Mouse (Mus musculus) liver, adult 2 months (tissue): ENCODE data around the gene L1cam. TPM values are rescaled to one million over a fixed set of nuclear protein-coding genes. Genes with fewer than 3 reads are reported as not detected.

Experiments
- DNase-seq: peaks from one replicate; pipeline ENCODE4 v3.0.0-alpha.2; 2011; ENCODE audit warnings: low read depth, low spot score; ENCODE audit errors: extremely low read depth
- H3K27ac ChIP-seq: fragments of 200-500 bp; replicated peaks from 2 replicates; pipeline ENCODE4 v1.5.1; 2012; ENCODE audit warnings: low read depth, mild to moderate bottlenecking, control low read depth, inconsistent platforms, low read length; ENCODE audit not compliant: insufficient read depth
- H3K27me3 ChIP-seq: fragments of 200-500 bp; 2 replicates; pipeline ENCODE4 v1.6.1; 2012; ENCODE audit warnings: mild to moderate bottlenecking, moderate library complexity, low read length, inconsistent platforms; ENCODE audit not compliant: control insufficient read depth, insufficient read depth
- H3K36me3 ChIP-seq: fragments of 200-500 bp; 2 replicates; pipeline ENCODE4 v1.6.1; 2012; ENCODE audit warnings: low read length, inconsistent platforms; ENCODE audit not compliant: control insufficient read depth, insufficient read depth
- H3K4me1 ChIP-seq: fragments of 200-500 bp; 2 replicates; pipeline ENCODE4 v1.6.1; 2011; ENCODE audit warnings: low read length; ENCODE audit not compliant: control insufficient read depth, insufficient read depth
- H3K4me3 ChIP-seq: fragments of 200-500 bp; 2 replicates; pipeline ENCODE4 v1.5.1; 2011; ENCODE audit warnings: low read depth, mild to moderate bottlenecking, control low read depth, low read length, moderate library complexity; ENCODE audit not compliant: insufficient read depth
- H3K79me2 ChIP-seq: fragments of 200-500 bp; 2 replicates; pipeline ENCODE4 v1.6.1; 2012; ENCODE audit warnings: inconsistent platforms, mild to moderate bottlenecking, low read length, moderate library complexity; ENCODE audit not compliant: control insufficient read depth, insufficient read depth
- H3K9ac ChIP-seq: fragments of 200-500 bp; 2 replicates; pipeline ENCODE4 v1.6.1; 2012; ENCODE audit warnings: low read depth, mild to moderate bottlenecking, control low read depth, inconsistent platforms, low read length
- CTCF ChIP-seq: fragments of 200-500 bp; IDR thresholded peaks from 2 replicates; pipeline ENCODE4 v1.5.1; 2011; ENCODE audit warnings: low read depth, low read length, control low read depth
- POLR2A ChIP-seq: fragments of 200-500 bp; IDR thresholded peaks from 2 replicates; pipeline ENCODE4 v1.6.1; 2011; ENCODE audit warnings: low read length, control low read depth; ENCODE audit not compliant: insufficient read depth; ENCODE audit errors: extremely low read depth
- WGBS: fragments of 180-500 bp; shearing (Covaris S2); methylation state at CpG from one replicate; pipeline ENCODE4 v1.1.7; 2018; 5-methylcytosine and 5-hydroxymethylcytosine counted together
- polyA plus RNA-seq: library from polyadenylated mRNA; depleted of rRNA; stranded (reverse); fragments of >200 nt; gene quantifications from 2 replicates; pipeline ENCODE4 v1.2.3, GENCODE M21; 2012
- total RNA-seq: library from RNA; depleted of rRNA; stranded (reverse); fragments of >200 nt; gene quantifications from 2 replicates; pipeline ENCODE4 v1.2.3, GENCODE M21; 2014

L1cam gene
- total and polyA plus RNA-seq, 2 experiments: 0.06 to 0.09 TPM

DNA sequence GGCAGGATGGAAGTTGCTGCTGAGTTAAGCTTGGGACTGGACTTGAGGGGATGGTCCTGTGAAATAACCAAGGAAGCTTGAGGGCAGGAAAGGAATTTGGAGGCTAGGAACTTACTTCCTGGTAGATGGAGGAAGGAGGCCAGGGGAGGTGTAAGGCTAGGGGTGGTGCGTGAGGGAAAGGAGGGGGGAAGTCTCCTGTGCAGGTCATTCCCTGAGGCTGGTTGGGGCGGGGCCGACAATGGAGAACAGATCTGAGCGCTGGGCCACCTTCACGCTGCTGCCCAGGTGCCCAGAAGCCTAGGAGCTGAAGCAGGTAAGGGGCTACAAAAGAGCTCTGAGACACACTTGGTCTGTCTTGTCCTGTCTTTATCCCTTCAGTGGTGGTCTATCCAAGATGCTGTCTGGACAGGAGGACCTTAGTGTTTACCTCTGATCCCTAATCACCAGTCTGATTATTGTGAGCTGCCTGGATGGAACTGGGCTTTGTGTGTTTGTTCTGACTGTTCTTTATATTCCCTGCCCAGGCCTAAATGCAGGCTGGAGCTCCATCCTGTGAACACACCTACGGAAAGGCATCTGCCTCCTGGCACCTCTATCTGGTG, 4.3 kb downstream of the L1cam start, which contains the start of gene Avpr2:
Gene Avpr2 (plus strand): TSS at position 552 of the 602 bp plus-strand sequence.
- H3K36me3 ChIP-seq: no peaks in the 10 kb centered on the region
- no peak within 1 kb of the TSS for H3K9ac ChIP-seq
- H3K79me2 ChIP-seq: no peaks in the 10 kb centered on the region
- TF ChIP-seq POLR2A (no peak), CTCF (no peak)
- no peaks in the 10 kb centered on the region for H3K4me1 ChIP-seq
- 75% methylated on average over 6 of the region's 6 CpGs for WGBS
- DNase-seq: no peak
- H3K27ac ChIP-seq: no peak within 1 kb of the TSS
- no peaks in the 10 kb centered on the region for H3K27me3 ChIP-seq
- no peak within 1 kb of the TSS for H3K4me3 ChIP-seq

GRCm38 (mm10) chrX:73881463-73881862, 14.4 kb downstream of the L1cam start:
- no peak overlapping the region for H3K27ac ChIP-seq
- 64% methylated on average over 6 of the region's 6 CpGs for WGBS
- no peak for DNase-seq
- TF ChIP-seq POLR2A (no peak), CTCF (no peak)
- no peak overlapping the region for H3K4me3 ChIP-seq
- H3K9ac ChIP-seq: no peak overlapping the region
- peaks cover 6% of the 10 kb centered on the region; the same call in 1 of the 2 replicates for H3K27me3 ChIP-seq
- no peaks in the 10 kb centered on the region for H3K36me3 ChIP-seq
- no peaks in the 10 kb centered on the region for H3K79me2 ChIP-seq
- H3K4me1 ChIP-seq: peaks cover 2% of the 10 kb centered on the region; the same call in 1 of the 2 replicates

DNA sequence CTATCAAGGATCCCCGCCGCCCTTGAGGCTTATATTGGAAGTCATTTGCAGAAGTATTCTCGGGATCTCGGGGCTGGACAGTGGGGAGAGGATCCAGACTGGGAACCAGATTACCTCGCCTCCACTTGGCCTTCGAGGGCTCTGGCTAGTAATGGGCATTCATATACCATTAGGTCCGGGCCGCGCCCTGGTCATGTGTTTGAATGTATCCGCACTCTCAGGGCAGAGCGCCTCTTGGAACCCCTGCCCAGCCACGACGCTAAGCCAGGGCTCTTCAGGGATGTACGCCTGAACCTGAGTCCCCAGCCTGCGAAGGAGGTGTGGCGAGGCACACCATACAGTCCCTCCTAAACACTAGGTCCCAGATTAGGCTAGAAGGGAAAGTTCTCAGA, 14.9 kb downstream of the L1cam start:
- TF ChIP-seq CTCF: no peak
- TF ChIP-seq POLR2A: no peak
- DNase-seq: no peak
- Histone ChIP-seq H3K4me1 (peaks cover 2% of the 10 kb centered on the region; the same call in 1 of the 2 replicates), H3K79me2 (no peaks in the 10 kb centered on the region), H3K36me3 (no peaks in the 10 kb centered on the region), H3K27ac (no peak overlapping the region), H3K4me3 (no peak overlapping the region), H3K27me3 (peaks cover 6% of the 10 kb centered on the region; the same call in 1 of the 2 replicates), H3K9ac (no peak overlapping the region)
- WGBS: 28% methylated on average over 15 of the region's 16 CpGs

- TF ChIP-seq CTCF (no peak), POLR2A (no peak)
- no peak overlapping the region; the same call in 1 of the 2 replicates for H3K9ac ChIP-seq
- H3K4me1 ChIP-seq: peaks cover 2% of the 10 kb centered on the region; the same call in 1 of the 2 replicates
- DNase-seq: no peak
- WGBS: 4% methylated on average over 33 of the region's 48 CpGs
- H3K27me3 ChIP-seq: peaks cover 6% of the 10 kb centered on the region; the same call in 1 of the 2 replicates
- H3K79me2 ChIP-seq: no peaks in the 10 kb centered on the region
- peak overlapping the region; percentile 57; the same call in 1 of the 2 replicates for H3K4me3 ChIP-seq
- no peaks in the 10 kb centered on the region for H3K36me3 ChIP-seq
- H3K27ac ChIP-seq: no peak overlapping the region
Observed at GRCm38 (mm10) chrX:73880194-73881035, 15.5 kb downstream of the L1cam start.

DNA sequence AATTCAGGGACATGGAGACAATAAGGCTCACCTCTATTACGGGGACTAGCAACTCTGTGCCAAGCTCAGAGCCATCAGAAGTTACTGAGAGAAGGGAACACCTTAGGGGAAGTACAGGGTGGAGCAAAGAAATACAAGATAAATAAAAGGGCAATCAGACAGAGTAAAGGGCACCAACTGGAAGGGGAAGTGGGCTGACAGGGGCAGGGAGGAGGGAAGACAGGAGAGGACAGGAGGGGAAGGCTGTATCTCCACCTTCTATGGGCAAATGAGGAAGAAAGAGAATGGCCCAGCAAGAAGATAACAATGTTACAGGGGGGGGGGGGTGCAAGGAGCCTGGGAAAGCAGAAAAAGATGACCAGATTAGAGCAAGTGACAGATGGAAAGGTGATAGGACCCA, 18.9 kb downstream of the L1cam start:
- WGBS: 96% methylated on average over 1 of the region's 1 CpGs

More for the DNA sequence above, 18.9 kb downstream of the L1cam start:
- no peak for DNase-seq
- H3K9ac ChIP-seq: no peak overlapping the region
- H3K27me3 ChIP-seq: peaks cover 6% of the 10 kb centered on the region; the same call in 1 of the 2 replicates
- TF ChIP-seq CTCF (no peak), POLR2A (no peak)
- H3K4me1 ChIP-seq: peaks cover 2% of the 10 kb centered on the region; the same call in 1 of the 2 replicates
- no peak overlapping the region for H3K4me3 ChIP-seq
- H3K79me2 ChIP-seq: no peaks in the 10 kb centered on the region
- H3K36me3 ChIP-seq: no peaks in the 10 kb centered on the region
- no peak overlapping the region for H3K27ac ChIP-seq
